Mouse (Mus musculus) cerebellum, postnatal 4 days (tissue): ENCODE data around the gene Gm10352.
"Not testable (repeated sequence)": the region's sequence is repeated elsewhere in the genome, so short reads cannot be mapped to it uniquely, and the experiment has no call there.

Experiments used
- DNase-seq, 2 experiments: peaks; one replicate each; pipeline ENCODE4 v3.0.0; 2022; ENCODE audit warnings: low spot score in 2 of 2, mixed read lengths in 1 of 2

Gm10352 gene

DNA sequence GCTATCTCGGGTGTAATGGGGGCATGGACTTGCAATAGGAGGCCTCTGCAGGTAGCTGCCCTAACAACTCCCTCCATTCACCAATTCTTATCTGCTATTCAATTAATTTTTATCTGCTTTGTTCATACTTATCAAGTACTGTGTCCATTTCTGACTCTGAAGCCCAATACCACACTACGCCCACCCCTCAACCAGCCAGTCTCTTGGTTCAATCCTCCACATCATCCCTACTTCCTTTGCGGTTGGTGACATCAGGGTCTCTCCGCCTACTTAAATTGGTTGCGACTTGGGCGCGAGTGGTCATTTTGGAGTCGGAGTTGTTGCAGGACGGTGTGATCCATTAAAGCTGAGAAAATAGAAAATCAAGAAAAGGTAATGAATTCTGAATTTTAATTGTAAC, at the start of gene Gm10352:
Gene Gm10352, plus strand, starts transcription at position 301 of the 400 bp plus-strand sequence.
- not testable (repeated sequence) for DNase-seq

DNA sequence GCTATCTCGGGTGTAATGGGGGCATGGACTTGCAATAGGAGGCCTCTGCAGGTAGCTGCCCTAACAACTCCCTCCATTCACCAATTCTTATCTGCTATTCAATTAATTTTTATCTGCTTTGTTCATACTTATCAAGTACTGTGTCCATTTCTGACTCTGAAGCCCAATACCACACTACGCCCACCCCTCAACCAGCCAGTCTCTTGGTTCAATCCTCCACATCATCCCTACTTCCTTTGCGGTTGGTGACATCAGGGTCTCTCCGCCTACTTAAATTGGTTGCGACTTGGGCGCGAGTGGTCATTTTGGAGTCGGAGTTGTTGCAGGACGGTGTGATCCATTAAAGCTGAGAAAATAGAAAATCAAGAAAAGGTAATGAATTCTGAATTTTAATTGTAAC, 31.5 kb downstream of the Gm10352 start, which contains the start of gene Gm29289:
Gene Gm29289, plus strand, starts transcription at position 301 of the 400 bp plus-strand sequence.
- DNase-seq = not testable (repeated sequence)
